ENCODE assay signal across 9 mouse cellular contexts in the genomic region with DNA sequence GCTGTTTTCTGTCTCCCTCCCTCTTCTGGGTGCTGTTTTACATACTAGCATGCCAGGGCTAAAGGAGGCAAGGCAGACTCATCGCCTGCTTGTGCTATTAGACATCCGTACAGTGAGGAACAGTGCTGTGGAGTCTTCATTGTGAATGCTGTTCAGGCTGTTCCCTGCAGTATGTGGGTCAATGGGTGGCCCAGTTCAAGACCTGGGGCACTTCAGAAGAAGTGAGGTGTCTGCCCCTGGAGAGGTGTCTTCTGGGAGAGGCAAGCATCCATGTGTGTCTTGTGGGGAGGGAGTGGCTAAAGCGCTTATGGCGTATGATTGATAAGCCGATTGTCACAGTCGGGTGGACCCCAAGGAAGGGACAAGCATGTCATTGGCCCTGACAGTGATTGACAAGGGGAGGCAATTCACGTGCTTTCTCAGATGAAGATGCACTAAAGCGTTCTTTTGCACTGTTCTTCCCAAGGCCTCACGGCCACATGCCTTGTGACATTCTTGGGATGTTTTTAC.
DNase-seq lines count a peak whose midpoint lies in the region; ATAC-seq lines count a peak whose summit lies in the region.
"Had no signal": no experiment of that assay in that cellular context is flagged by ENCODE, and none has a peak within 500 bp of the region (broad histone marks: within the 10 kb centered on the region; RNA-seq: fewer than 3 reads in every experiment).

No protein-coding gene starts in this region.

- H3K4me2 ChIP-seq in forebrain, embryonic 12.5 days = no peak overlapping the region
- H3K4me2 ChIP-seq in forebrain, embryonic 15.5 days (replicated peaks) = no peak overlapping the region
- no peak overlapping the region for H3K4me2 ChIP-seq in kidney, embryonic 14.5 days (replicated peaks; ENCODE audit: low read depth, low read length)

- H3K9ac ChIP-seq in forebrain, embryonic 12.5 days = no peak overlapping the region
- H3K9ac ChIP-seq in forebrain, embryonic 15.5 days (replicated peaks) = no peak overlapping the region
- no peak overlapping the region for H3K9ac ChIP-seq in kidney, embryonic 14.5 days (ENCODE audit: low read depth, low read length)

- WGBS in forebrain, embryonic 12.5 days = 69% methylated on average over 9 of the region's 9 CpGs
- WGBS in forebrain, embryonic 15.5 days = 74% methylated on average over 9 of the region's 9 CpGs
- 74% methylated on average over 9 of the region's 9 CpGs for WGBS in kidney, embryonic 14.5 days

- no peak for DNase-seq in kidney, postnatal 4 days
- DNase-seq in c-Kit-positive CD71-positive TER-119-positive erythroid progenitor cells, embryonic 14.5 days (ENCODE audit: low spot score) = peak; percentile 39
- no peak for DNase-seq in thymus, adult 18-20 months
- DNase-seq in kidney, adult 8-10 months = no peak

- 0 out of 2 replicates have a peak overlapping the region, but pooled peaks have one; percentile 25 for H3K27ac ChIP-seq in forebrain, embryonic 12.5 days
- H3K27ac ChIP-seq in forebrain, embryonic 15.5 days (replicated peaks) = no peak overlapping the region
- H3K27ac ChIP-seq in kidney, embryonic 14.5 days (ENCODE audit: low read depth, low read length) = no peak overlapping the region
- H3K27ac ChIP-seq: limb, embryonic 10.5 days had no signal

- peaks cover 30% of the 10 kb centered on the region; the same call in 1 of the 2 replicates for H3K27me3 ChIP-seq in forebrain, embryonic 12.5 days
- H3K27me3 ChIP-seq in forebrain, embryonic 15.5 days = no peaks in the 10 kb centered on the region
- no peaks in the 10 kb centered on the region for H3K27me3 ChIP-seq in kidney, embryonic 14.5 days (ENCODE audit: control insufficient read depth, insufficient read depth, low read length)

- peaks cover 52% of the 10 kb centered on the region for H3K4me1 ChIP-seq in forebrain, embryonic 12.5 days
- H3K4me1 ChIP-seq in forebrain, embryonic 15.5 days = peaks cover 40% of the 10 kb centered on the region
- H3K4me1 ChIP-seq in kidney, embryonic 14.5 days (ENCODE audit: control insufficient read depth, insufficient read depth, low read length) = peaks cover 51% of the 10 kb centered on the region

- no peak overlapping the region for H3K4me3 ChIP-seq in forebrain, embryonic 12.5 days (replicated peaks)
- H3K4me3 ChIP-seq in forebrain, embryonic 15.5 days = no peak overlapping the region
- no peak overlapping the region for H3K4me3 ChIP-seq in kidney, embryonic 14.5 days (ENCODE audit: low read length)
- H3K4me3 ChIP-seq: limb, embryonic 10.5 days had no signal

- H3K36me3 ChIP-seq in forebrain, embryonic 12.5 days (replicated peaks) = no peaks in the 10 kb centered on the region
- no peaks in the 10 kb centered on the region for H3K36me3 ChIP-seq in forebrain, embryonic 15.5 days
- no peaks in the 10 kb centered on the region for H3K36me3 ChIP-seq in kidney, embryonic 14.5 days (ENCODE audit: control insufficient read depth, insufficient read depth, low read length)
- H3K36me3 ChIP-seq: limb, embryonic 10.5 days had no signal

- no peaks in the 10 kb centered on the region for H3K9me3 ChIP-seq in forebrain, embryonic 12.5 days
- no peaks in the 10 kb centered on the region for H3K9me3 ChIP-seq in forebrain, embryonic 15.5 days
- H3K9me3 ChIP-seq in kidney, embryonic 14.5 days (ENCODE audit: control insufficient read depth, low read length) = no peaks in the 10 kb centered on the region
- H3K9me3 ChIP-seq: limb, embryonic 10.5 days had no signal

- no peak for ATAC-seq in forebrain, embryonic 12.5 days (ENCODE audit: low FRiP score)
- ATAC-seq in forebrain, embryonic 15.5 days (replicated peaks) = no peak
- peak; percentile 36; the same call in 1 of the 2 replicates for ATAC-seq in kidney, embryonic 14.5 days (ENCODE audit: low FRiP score, low TSS enrichment)
- ATAC-seq in megakaryocyte progenitor cell, adult 5-6 weeks (replicated peaks; ENCODE audit: poor library complexity) = 0 out of 2 replicates have a peak, but pooled peaks have one; percentile 13

Comparison
In these comparisons a context has a peak if more than half of its experiments do, and no peak if none do; other contexts are left out.
1. ATAC-seq: peak in kidney, embryonic 14.5 days (single experiment) and megakaryocyte progenitor cell, adult 5-6 weeks (single experiment); none in forebrain, embryonic 12.5 days (single experiment) and forebrain, embryonic 15.5 days (single experiment).